Mouse (Mus musculus) skeletal muscle tissue, adult 2 months (tissue): ENCODE results near the gene Cacna1a.
"Not testable (repeated sequence)": the region's sequence is repeated elsewhere in the genome, so short reads cannot be mapped to it uniquely, and the experiment has no call there.

Source experiments
- DNase-seq: peaks from one replicate; pipeline ENCODE4 v3.0.0-alpha.2; 2012; ENCODE audit warnings: low read depth, low spot score

Gene Cacna1a

DNA sequence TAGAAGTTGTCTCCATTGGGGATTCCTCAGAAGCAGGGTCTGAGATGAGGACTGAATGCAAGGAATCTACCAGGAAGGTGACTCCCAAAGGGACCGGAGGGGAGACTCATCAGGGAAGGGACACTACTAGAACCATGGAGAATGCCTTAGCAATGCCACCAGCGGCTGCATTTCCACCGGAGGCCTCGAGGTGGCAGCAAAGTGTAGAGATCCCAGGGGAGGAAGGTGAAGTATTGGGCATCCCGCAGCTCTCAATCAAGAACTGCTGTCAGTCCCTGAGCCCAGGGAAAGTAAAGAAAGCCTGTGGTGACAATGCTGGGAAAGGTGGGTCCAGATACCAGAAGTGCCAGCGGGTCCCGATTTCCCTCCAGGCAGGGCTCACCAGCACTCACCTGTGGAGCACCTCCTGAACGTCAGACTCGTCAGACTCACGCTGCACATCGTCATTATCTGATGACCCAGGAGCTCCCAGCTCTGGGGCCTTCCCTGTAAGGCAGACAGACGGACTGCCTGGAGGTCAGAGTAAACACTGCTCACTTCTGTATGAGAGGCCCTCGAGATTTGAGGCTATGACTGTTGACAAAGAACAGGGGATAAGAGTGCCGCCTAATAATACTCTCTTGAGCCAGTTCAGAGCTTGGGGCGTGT is 203.9 kb downstream of the Cacna1a start:
- DNase-seq = peak; percentile 45

DNA sequence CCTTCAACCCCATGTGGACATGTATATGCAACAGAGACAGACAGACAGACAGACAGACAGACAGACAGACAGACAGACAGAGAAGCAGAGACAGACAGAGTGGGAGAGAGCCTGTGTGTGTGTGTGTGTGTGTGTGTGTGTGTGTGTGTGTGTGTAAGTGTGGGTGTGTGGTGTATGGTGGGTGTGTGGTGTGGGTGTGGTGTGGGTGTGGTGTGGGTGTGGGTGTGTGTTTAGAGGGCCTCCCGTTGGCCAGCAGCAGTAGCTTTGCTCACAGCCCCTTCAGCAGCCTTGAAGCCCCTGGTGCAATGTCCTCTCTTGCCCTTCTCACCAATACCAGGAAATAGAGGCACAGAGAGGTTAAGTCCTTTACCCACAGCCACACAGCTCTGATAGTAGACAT is 204.9 kb downstream of the Cacna1a start:
- DNase-seq = no peak

DNA sequence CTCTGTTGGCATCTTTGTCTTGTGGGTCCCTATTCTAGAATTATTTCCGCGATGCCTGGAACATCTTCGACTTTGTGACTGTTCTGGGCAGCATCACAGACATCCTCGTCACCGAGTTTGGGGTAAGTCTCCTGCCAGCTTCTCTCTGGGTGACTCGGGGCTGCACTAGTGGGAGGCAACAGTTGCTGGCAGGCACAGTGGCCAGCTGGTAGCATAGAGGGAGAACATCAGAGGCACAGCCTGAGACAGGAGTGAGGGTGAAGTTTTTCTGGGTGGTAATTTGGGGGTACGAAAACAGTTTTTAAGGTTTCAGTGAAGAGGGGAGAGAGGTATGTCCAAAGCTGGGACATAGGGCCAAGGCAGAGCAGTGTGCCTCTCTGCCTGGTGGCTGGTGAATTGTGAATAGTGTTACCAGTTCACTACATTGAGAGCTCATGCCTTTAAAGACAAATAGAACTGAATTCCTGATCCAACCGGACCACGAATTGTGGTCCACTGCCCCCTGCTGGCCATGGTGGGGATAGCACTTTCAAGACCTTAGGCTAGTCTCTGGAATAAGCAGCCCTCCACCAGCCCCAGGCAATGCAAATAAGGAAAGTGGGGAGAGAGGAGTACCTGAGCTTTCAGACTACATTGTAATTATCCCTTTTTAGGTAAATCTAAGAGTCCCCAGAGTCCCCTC is 206.0 kb downstream of the Cacna1a start:
- DNase-seq = peak; percentile 60

DNA sequence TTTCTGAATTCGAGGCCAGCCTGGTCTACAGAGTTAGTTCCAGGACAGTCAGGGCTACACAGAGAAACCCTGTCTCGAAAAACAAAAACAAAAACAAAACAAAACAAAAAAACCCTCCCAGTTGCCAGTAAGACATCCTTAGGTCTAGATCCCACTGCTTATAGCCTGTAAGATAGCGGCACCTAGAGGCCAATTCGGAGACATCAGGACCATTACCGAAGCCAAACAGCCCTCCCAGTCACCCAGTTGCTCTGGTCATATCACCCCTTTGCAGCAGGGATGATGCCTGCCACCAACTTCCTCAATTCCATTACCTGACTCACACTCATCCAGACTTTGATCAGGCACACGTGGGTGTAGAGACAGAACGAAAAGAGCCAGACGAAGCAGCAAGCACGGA is 207.4 kb downstream of the Cacna1a start:
- no peak for DNase-seq

DNA sequence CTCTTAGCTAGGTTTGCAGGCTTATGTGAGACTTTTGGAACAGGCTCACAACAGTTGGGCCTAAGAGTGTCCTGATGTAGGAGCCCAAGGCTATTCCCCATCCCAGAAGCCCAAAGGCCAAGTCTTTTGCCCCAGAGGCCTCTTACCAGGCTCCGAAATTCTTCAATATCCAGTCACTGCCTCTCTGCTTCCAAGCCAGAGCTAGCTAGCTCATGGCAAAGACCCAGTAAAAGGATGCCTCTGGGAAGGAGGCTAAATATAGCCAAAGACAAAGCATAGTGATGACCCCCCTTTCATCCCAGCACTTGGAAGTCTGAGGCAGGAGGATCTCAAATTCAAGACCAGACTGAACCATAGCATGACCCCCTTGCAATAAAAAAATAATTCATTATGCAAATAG is 211.2 kb downstream of the Cacna1a start:
- DNase-seq = no peak

DNA sequence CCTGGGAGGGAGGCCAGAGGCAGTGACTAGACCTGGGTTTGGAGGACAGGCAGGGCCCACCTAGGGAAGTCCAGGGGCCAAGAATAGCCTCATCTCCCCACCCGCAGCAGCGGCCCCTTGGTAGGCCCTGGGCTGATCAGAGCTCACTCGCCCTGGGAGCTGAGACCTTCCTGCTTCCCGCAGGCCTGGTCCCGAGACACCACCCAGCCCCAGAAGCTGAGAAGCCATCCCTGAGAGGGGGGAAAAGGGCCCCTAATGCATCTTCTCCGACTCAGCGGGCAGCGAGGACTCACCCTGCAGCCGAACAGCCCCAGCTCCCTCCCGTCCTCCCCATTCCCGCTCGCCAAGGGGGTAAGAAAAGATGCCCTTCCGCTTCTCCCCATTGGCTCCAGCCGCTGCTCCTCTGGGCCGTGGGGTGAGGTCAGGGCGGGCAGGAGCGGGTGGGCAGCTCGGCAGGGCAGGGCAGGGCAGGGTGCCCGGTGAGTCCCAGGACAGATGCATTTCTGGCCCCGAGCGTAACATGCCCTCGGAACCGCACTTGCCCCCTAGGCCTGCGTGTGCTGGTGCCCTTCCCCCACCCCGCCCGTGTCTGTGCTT is 212.2 kb downstream of the Cacna1a start:
- DNase-seq = no peak

DNA sequence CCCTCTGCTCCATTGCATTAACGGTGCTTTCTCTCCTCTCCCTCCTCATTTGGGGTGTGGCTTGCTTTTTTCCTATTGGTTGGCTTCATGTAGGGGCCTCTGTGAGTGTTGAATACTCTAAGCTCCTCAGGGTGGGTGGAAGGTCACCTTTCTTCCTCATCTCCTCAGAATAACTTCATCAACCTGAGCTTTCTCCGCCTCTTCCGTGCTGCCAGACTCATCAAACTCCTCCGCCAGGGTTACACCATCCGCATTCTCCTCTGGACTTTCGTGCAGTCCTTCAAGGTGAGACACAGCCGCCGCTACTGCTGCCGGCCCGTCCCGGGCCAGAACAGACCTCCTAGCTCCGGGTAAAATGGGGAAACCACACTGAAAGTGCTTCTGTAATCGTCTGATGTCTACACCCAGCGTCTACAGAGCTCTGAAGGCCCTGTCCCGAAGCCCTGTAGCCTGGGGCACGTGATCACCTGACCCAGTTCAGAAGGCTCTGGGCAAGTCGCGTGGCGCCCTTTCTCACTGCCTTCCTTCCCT is 213.0 kb downstream of the Cacna1a start:
- no peak for DNase-seq

DNA sequence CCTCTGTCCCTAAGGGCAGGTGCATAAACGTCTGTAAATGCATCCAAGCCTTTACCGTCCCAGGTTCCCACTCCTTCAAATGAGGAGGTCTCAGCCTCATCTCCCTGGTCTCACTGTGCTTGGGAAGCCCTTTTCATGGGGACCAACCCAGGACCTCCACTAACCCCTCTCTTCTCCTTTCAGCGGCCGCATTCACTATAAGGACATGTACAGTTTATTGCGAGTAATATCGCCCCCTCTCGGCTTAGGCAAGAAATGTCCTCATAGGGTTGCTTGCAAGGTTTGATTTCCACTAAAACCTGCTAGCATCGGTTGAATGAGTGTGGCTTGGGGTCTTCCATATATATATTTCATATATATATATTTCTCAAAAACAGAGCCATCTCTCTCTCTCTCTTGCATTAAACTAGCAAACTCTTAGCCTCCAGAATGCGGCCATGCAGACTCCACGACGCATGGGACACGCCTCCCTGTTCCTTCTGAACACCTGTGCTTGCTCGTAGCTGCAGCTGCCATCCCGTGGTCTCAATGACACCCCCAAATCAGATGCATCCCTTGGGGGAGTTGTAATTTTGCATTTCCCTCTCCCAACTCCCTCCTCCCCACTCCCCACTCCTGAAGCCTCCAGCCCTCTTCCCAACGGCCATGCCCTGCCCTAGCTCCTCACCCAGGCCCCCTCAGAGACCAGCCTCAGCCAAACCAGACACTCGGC is 226.4 kb downstream of the Cacna1a start:
- DNase-seq = no peak

DNA sequence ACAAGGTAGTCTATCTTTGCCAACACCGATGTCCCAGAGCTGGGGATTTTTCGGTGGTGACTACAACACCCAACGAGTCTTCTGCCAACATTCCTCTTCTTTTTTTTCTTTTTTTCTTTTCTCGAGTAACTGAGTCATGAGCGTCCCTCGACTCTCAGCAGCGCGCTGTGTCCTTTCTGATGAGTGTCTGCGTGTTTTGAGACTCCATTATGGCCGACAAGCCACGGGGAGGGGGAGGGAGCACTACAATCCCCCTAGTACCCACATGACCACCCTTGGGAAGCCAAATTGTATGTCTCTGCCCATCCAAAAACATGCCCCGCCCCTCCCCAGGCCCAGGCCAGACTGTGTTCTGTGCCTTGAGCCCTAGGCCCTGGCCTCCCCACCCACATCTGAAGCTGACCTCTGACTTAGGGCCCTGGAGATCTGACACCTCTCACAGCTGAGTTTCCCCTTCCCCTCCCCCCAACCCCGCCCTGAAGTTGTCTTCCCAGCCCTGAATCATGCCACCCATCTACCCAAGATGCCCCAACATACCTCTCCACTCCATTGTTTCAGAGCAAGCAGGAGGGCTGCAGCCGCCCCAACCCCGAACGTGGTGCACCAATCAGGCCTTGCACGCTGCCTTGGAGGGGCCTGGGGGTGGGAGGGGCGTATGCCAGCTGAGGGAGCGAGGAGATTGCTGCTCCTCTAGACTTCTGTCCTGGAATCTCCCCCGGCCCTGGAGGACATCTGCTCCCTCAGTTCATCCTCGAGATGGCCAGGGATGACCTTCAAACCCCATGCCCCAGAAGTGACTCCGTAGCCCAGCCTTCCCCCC is 227.6 kb downstream of the Cacna1a start:
- DNase-seq = no peak

DNA sequence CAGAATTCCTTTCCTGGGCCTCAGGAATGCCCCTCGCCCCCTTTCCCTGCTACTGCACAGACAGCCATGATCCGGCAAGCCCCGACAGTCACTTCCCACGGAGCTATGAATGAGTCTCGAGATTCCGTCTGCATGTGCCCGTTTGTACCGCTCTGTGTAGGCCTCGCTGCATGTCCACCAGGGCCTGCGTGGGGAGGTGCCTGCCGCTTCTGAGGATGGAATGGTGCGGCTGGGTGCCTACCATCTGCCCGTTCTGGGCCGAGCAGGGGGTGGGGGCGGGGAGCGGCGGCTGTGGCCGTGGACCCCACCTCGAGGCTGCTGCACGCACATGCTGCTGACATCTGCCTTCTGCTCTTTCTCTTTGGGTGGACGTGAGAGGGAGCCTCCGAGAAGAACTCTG is 228.8 kb downstream of the Cacna1a start:
- no peak for DNase-seq

DNA sequence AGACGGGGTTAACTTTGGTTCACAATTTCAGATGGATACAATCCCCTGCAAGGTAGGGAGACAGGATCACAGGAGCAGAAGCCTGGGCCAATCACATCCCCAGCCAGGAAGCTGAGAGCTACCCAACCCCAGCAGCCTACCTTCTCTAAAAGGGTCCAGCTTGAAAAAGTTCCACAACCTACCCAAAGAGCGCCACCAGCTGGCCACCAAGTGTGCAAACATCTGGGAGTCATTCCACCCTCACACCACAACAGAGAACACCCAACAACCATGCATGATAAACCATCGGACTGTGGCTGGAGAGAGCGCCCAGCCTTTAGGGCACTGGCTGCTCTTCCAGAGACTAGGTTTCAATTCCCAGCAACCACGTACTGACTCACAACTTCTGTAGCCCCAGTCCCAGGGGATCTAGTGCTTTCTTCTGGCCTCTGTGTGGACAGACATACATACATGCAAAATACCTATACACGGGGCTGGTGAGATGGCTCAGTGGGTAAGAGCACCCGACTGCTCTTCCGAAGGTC is 232.9 kb downstream of the Cacna1a start:
- no peak for DNase-seq

DNA sequence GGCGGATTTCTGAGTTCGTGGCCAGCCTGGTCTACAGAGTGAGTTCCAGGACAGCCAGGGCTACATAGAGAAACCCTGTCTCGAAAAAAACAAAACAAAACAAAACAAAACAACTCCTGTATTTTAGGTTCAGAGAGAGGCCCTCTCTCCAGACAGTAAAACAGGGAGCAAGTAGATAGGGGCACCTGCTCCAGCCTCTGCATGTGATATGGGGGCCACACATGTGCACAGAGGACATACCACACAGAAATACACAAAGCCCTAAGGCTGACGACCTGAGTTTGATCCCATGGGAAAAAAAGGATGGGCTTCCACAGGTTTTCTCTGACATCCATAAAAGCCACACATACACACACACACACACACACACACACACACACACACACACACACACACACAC is 235.2 kb downstream of the Cacna1a start:
- DNase-seq = not testable (repeated sequence)

DNA sequence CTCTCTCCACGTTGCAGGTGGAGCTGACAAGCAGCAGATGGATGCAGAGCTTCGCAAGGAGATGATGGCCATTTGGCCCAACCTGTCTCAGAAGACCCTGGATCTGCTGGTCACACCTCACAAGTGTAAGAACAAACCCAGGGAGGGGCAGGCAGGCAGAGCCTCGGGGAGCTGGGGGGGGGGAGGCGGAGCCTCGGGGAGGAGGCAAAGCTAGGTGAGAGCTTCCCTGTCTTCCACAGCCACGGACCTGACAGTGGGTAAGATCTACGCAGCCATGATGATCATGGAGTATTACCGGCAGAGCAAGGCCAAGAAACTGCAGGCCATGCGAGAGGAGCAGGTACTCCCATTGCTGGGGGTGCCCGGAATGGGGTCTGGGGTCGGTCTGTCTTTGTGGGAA is 241.3 kb downstream of the Cacna1a start:
- no peak for DNase-seq

DNA sequence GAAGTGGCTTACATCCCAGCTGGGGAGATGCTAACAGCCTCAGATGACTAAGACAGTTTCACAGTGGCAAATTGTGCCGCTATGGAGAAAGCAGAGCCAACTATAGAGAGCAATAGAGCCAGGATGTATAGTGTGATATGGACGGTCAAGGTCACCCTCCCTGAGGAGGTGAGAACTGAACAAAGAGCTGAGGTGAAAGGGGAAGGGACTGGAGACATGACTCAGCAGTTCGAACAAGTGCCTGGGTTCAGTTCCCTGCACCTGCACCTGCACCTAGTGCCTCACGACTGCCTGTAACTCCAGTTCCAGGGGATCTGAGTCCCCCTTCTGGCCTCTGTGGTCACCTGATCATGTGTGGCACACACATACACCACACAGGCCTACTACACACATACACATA is 241.9 kb downstream of the Cacna1a start:
- no peak for DNase-seq

DNA sequence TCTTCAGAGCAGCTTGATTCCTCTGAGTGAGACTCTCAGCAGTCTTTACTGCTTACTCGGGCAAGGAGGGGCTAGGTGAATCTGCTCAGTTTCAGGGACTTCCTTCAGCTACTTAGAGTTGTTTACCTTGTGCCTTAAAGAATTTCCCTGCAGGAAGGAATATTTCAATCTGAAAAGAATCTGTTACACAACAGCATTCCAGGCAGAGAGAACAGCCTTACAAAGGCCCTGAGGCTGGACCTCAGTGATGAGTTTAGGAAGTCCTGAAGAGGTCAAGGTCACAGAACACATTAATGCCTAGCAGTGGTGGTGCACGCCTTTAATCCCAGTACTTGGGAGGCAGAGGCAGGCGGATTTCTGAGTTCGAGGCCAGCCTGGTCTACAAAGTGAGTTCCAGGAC is 243.6 kb downstream of the Cacna1a start:
- no peak for DNase-seq

DNA sequence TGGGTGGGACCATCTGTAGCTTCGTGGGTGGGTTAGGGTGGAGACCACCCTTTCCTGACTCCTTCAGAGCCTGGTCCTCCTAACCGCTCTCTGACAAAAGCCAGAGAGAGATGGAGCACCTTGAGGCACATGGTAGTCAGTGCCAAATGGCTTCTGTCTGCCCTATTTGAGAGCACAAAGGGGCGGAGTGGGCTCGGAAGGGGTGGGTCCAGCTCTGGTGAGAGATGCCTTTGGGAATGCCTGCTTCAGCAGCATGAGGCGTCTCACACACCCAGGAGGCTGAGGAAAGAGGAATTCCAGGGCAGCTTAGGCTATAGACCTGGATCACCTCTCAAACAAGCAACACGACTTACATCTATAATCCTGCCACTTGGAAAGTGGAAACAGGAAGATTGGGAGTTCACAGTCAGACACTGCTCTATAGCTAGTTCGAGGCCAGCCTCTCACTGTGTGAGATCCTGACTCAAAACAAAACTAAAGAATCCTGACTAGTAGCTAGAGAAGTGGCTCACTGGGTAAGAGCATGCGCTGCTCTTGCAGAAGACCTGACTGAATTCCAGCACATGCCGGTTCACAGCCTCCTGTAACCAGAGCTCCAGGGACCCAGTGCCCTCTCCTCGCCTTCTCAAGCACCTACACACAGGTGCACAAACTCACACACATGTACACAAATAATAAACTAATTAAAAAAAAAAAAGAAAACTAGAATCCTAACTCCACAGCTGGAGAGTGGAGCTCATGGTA is 245.8 kb downstream of the Cacna1a start:
- no peak for DNase-seq

DNA sequence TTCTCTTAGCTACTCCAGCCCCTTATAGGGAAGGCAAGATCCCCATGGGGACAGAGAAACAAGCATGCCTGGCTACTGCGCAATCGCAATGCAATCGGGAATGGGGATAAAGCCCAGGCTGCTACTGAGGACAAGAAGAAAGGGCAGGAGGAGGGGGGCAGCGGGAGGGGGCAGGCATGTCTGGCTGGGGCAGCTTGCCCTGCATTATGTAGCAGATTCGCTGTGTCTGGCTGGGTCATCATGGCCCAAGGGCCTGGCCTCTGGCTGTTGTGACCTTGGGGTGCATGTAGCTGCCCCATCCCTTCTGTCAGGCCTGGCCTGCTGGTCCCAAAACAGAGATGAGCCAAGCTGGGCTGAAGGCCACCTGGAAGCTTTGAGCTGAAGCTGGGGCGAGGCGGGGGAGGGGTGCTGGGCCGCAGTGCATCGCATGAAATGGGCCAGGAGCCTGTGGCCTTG is 246.6 kb downstream of the Cacna1a start:
- DNase-seq = peak; percentile 85

DNA sequence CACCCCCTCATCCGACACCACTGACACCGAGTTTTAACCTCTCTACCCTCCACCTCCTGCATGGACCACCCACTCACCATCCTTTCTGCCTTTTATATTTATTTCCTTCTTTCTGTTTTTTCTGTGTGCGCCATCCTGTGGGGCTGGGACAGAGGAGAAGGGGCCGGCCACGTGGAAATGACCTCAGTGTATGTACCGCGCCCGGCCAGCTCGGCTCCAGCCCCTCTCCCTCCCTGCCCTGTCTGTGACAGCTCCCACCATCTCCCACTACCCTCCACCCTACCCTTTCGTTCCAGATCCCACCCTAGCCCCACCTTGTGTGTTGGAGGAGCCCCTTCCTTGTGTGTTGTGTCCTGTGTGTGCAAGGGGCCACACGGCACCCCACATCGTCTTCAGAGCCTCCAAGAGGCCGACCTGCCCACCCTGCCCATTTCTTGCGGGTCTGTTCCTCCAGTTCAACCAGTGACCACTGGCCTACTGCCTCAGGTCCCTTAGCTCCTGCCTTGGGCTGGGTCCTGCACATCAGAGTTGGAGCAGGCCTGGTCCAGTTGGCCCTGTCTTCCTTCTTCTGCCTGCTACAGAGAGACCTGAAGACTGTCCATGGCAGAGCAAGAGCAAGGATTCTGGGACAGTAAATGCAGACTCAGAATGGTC is 247.3 kb downstream of the Cacna1a start:
- DNase-seq = no peak

DNA sequence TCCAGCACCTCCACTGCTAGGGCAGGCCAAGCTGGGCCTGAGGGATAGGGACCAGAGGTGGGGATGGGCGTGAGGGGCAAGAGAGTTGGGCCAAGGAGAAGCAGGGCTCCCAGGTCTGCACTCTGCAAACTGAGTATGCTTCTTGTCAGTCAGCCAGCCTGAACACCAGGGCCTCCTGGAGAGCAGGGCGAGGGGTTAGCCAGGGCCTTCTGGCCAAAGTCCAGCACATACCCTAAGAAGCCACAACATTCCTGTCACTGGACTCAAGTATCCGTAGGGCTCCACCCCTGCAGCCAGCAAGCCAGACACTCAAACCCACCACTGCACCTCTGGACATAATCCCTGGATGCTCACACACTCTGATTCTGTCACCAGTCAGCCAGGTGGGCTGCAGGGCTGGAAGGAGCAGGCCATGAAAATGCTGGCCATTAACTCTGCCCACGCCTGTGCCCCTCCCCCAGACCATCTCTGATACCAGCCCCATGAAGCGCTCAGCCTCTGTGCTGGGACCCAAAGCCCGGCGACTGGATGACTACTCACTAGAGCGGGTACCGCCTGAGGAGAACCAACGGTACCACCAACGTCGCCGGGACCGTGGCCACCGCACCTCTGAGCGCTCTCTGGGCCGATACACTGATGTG is 247.9 kb downstream of the Cacna1a start:
- DNase-seq = no peak
